Mouse (Mus musculus) cerebellum, postnatal 25 days (tissue): Measurements from ENCODE around the gene Fam20c.

Experiments
- DNase-seq, 2 experiments: peaks; one replicate each; pipeline ENCODE4 v3.0.0; 2021; ENCODE audit warnings: mixed read lengths in 2 of 2

Fam20c gene

GRCm38 (mm10) chr5:138757135-138757534, 2.8 kb downstream of the Fam20c start:
- DNase-seq = no peak

- DNase-seq = no peak
Observed at GRCm38 (mm10) chr5:138757616-138758015, 3.3 kb downstream of the Fam20c start.

- no peak for DNase-seq
Observed at GRCm38 (mm10) chr5:138758533-138758932, 4.2 kb downstream of the Fam20c start.

GRCm38 (mm10) chr5:138761836-138762334, 7.6 kb downstream of the Fam20c start:
- DNase-seq = no peak

- no peak for DNase-seq
Observed at GRCm38 (mm10) chr5:138762361-138762760, 8.0 kb downstream of the Fam20c start.

GRCm38 (mm10) chr5:138764601-138765000, 10.3 kb downstream of the Fam20c start:
- DNase-seq = no peak

GRCm38 (mm10) chr5:138767650-138768049, 13.3 kb downstream of the Fam20c start:
- no peak for DNase-seq

GRCm38 (mm10) chr5:138768704-138769103, 14.4 kb downstream of the Fam20c start:
- no peak for DNase-seq

- DNase-seq = no peak
Observed at GRCm38 (mm10) chr5:138769126-138769525, 14.8 kb downstream of the Fam20c start.

GRCm38 (mm10) chr5:138775096-138775495, 20.8 kb downstream of the Fam20c start:
- no peak for DNase-seq

- DNase-seq = peak in 1 of 2 experiments; percentile 18
Observed at GRCm38 (mm10) chr5:138776346-138776745, 22.0 kb downstream of the Fam20c start.

GRCm38 (mm10) chr5:138778731-138779463, 24.6 kb downstream of the Fam20c start:
- DNase-seq = peak; percentile 47 to 63

GRCm38 (mm10) chr5:138779655-138780054, 25.3 kb downstream of the Fam20c start:
- DNase-seq = no peak

GRCm38 (mm10) chr5:138782697-138783096, 28.4 kb downstream of the Fam20c start:
- no peak for DNase-seq

GRCm38 (mm10) chr5:138783181-138783580, 28.9 kb downstream of the Fam20c start:
- no peak for DNase-seq

GRCm38 (mm10) chr5:138785986-138786515, 31.7 kb downstream of the Fam20c start:
- DNase-seq = peak in 1 of 2 experiments; percentile 23

GRCm38 (mm10) chr5:138787648-138788047, 33.3 kb downstream of the Fam20c start:
- no peak for DNase-seq

- DNase-seq = peak in 1 of 2 experiments; percentile 25
Observed at GRCm38 (mm10) chr5:138788481-138789211, 34.3 kb downstream of the Fam20c start.

GRCm38 (mm10) chr5:138790954-138791480, 36.7 kb downstream of the Fam20c start:
- DNase-seq = no peak

- DNase-seq = no peak
Observed at GRCm38 (mm10) chr5:138801588-138802116, 47.3 kb downstream of the Fam20c start.

GRCm38 (mm10) chr5:138804286-138804685, 50.0 kb downstream of the Fam20c start:
- DNase-seq = peak; percentile 37 to 64

- no peak for DNase-seq
Observed at GRCm38 (mm10) chr5:138809767-138810166, 55.5 kb downstream of the Fam20c start.

GRCm38 (mm10) chr5:138819780-138820179, 65.5 kb downstream of the Fam20c start, which contains the start of gene Gm5294:
Gm5294 (plus strand) TSS chr5:138820080.
- DNase-seq = no peak
